Mouse (Mus musculus) left cerebral cortex, postnatal 4 days (tissue): Measurements from ENCODE around the gene Vmn1r74. TPM values are rescaled to one million over a fixed set of nuclear protein-coding genes. Genes with fewer than 3 reads are reported as not detected.
"Not testable (repeated sequence)": the region's sequence is repeated elsewhere in the genome, so short reads cannot be mapped to it uniquely, and the experiment has no call there.

Experiments used
- DNase-seq: peaks from one replicate; pipeline ENCODE4 v3.0.0-alpha.2; 2022
- intact Hi-C: fragments of 180-260 bp; cut with DNase I; formaldehyde crosslinking; loops from one replicate; pipeline ENCODE4 v1.15.1; 2025
- total RNA-seq, 2 experiments: library from RNA; stranded (reverse); gene quantifications; 2 replicates each; pipeline ENCODE4 v1.2.3; 2021

The Vmn1r74 gene
- not detected for total RNA-seq

DNA sequence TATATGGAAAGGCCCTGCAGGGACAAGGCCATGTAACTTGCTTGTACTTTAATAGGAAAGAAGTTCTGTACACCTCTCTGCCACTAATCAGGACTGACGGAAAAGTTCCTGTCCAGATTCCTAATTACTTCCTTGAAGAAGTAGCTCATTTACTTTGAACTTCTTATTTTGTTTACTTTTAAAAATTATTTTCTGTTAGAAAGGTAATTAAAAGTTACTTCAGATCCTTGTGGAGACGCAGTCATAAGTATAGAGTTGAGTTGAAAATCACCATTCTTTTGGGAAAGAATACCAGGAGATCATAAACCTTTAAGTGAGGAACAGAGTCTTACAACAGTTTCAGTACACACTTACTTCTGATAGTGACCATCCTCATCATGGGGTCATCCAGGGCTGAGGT lies at the start of gene Vmn1r74:
Gene Vmn1r74 (plus strand): TSS at position 301 of the 400 bp plus-strand sequence.
- intact Hi-C loops: no loop called here

DNA sequence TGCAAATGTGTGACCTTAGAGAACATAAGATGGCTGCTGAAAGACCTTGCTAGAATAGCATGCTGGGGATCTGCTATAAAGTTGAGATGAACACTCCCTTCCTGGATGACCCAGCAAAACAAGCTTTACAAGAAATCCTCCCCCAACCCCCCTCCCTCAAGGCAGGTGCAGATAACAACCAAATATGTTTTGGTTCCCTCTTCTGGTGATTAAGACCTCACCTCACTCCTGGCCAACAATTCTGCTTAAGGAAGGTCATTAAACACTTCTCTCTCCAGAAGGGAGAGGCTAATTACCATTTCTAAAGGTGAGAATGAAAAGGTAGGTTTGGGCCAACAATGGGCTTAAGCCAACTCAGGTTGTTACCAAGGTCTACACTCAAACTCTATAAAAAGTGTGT lies 20.0 kb upstream of the Vmn1r74 start:
- no peak for DNase-seq
- intact Hi-C loops: no loop called here

More for the DNA sequence above, at the start of gene Vmn1r74:
- no peak for DNase-seq

GRCm38 (mm10) chr7:11822166-11822565 lies 11.6 kb upstream of the Vmn1r74 start:
- no peak for DNase-seq
- intact Hi-C loops: no loop called here

DNA sequence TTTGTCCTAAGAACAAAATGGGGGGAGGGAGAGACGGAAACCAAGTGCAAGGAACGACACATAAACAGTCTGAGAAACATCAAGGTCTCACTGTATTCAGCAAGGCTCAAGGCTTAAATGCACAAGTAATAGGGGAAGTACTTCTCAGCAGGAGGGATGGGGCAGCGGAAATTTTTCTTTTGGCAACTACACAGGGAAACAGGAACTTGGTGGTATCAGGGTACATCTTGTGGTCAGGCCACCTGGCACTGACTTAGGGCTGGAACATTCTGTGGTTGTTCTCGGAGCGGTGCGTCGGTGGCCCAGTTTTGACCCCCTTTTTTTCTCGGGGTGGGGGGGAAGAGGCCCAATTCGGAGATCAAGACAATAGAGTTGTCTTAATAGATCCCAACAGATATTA lies 10.5 kb upstream of the Vmn1r74 start:
- intact Hi-C loops, DNase-seq: not testable (repeated sequence)

- intact Hi-C loops: no loop called here
- no peak for DNase-seq
Measured at GRCm38 (mm10) chr7:11874330-11874729, 40.5 kb downstream of the Vmn1r74 start, which contains the start of gene Vmn1r75. Gene Vmn1r75 (plus strand): TSS chr7:11874630.

Other genes with a start within 250 kb of the Vmn1r74 start
- gene Zscan4-ps3, start 224.7 kb upstream of the Vmn1r74 start, total RNA-seq: not detected
- gene Vmn1r72, start 153.8 kb upstream of the Vmn1r74 start, total RNA-seq: under 1 TPM in 1 of 2 experiments, not detected in 1; 0.06 TPM
- gene Vmn1r73, start 103.7 kb upstream of the Vmn1r74 start, total RNA-seq: not detected
- not detected for gene Vmn1r75, start 40.6 kb downstream of the Vmn1r74 start, total RNA-seq
- not detected for gene Vmn1r76, start 104.2 kb downstream of the Vmn1r74 start, total RNA-seq
- gene Vmn1r77, start 202.8 kb downstream of the Vmn1r74 start, total RNA-seq: not detected